Mouse (Mus musculus) lung, postnatal 0 days (tissue): Measurements from ENCODE around the gene Crebbp.

Experiments used
- CTCF ChIP-seq: IDR thresholded peaks from 2 replicates; pipeline ENCODE4 v1.5.1; 2016; ENCODE audit warnings: antibody characterized with exemption, mild to moderate bottlenecking
- EP300 ChIP-seq: IDR thresholded peaks from 2 replicates; pipeline ENCODE4 v1.6.1; 2016; ENCODE audit warnings: antibody characterized with exemption, mild to moderate bottlenecking, control low read depth

- no peak for TF ChIP-seq CTCF
- no peak for TF ChIP-seq EP300
Observed at GRCm38 (mm10) chr16:4153121-4153520, 60.7 kb downstream of the Crebbp start.
